Mouse (Mus musculus) lung, adult 2 months (tissue): Measurements from ENCODE around the gene Dok5.

Source experiments
- CTCF ChIP-seq: fragments of 200-500 bp; IDR thresholded peaks from 2 replicates; pipeline ENCODE4 v1.5.1; 2011; ENCODE audit warnings: mild to moderate bottlenecking, low read length, control low read depth; ENCODE audit not compliant: insufficient read depth
- POLR2A ChIP-seq: fragments of 200-500 bp; IDR thresholded peaks from 2 replicates; pipeline ENCODE4 v1.6.1; 2011; ENCODE audit warnings: low read depth, mild to moderate bottlenecking, control low read depth, low read length, borderline replicate concordance; ENCODE audit errors: extremely low read depth

DNA sequence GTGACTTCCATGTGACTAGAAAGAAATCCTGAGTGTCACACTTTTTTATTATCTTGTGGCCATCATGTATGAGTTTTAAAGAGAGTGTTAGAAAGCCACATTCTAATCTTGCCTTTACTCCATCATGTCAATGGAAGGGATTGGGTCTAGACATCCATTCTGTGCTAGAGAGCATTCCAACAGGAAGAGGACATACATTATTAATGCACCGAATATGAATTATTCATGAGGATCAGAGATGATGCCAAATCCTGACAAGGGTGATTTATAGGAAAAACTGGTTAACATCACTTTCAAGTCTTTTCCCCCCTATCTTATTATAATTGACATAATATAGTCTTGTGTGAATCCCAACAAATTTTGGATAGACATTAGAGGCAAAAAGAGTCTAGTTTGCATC lies 2.1 kb downstream of the Dok5 start:
- no peak for TF ChIP-seq POLR2A
- no peak for TF ChIP-seq CTCF
